Mouse (Mus musculus) bone marrow, adult 2 months (tissue): ENCODE measurements around the gene Erc1.

Source experiments
- CTCF ChIP-seq: fragments of 200-500 bp; IDR thresholded peaks from 2 replicates; pipeline ENCODE4 v1.5.1; 2011; ENCODE audit warnings: low read length, control low read depth; ENCODE audit not compliant: control insufficient read depth, insufficient read depth
- POLR2A ChIP-seq: fragments of 200-500 bp; IDR thresholded peaks from 2 replicates; pipeline ENCODE4 v1.6.1; 2011; ENCODE audit warnings: low read depth, mild to moderate bottlenecking, control low read depth, low read length, borderline replicate concordance; ENCODE audit not compliant: control insufficient read depth

DNA sequence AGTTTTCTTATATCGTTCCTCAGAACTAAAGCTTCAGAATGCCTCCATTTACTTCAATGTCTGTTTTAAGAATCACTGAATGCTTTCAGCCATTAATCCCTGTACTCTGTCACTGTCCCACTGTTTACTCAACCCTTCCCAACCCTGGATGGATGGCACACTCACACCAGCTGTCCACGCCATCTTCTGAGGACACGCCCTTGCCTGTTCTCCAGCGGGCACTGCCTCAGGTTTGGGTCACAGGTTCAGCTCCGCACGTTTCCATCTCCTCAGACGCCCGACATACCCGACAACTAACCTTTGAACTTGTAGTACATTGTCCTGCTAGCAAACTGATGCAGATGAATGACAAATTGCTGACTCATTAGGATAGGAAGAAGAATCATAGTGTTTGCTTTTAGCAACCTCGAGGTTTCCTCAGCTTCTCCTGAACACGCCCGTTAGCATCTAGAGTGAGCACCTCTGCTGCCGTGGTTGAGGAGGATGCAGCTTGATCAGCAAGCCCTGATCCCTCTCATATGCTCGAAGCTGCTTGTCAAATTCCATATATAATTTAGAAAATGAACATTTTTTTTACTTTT lies 204.0 kb downstream of the Erc1 start:
- TF ChIP-seq CTCF: no peak
- no peak for TF ChIP-seq POLR2A
